Mouse (Mus musculus): ENCODE data around the gene Olfr320.

DNA sequence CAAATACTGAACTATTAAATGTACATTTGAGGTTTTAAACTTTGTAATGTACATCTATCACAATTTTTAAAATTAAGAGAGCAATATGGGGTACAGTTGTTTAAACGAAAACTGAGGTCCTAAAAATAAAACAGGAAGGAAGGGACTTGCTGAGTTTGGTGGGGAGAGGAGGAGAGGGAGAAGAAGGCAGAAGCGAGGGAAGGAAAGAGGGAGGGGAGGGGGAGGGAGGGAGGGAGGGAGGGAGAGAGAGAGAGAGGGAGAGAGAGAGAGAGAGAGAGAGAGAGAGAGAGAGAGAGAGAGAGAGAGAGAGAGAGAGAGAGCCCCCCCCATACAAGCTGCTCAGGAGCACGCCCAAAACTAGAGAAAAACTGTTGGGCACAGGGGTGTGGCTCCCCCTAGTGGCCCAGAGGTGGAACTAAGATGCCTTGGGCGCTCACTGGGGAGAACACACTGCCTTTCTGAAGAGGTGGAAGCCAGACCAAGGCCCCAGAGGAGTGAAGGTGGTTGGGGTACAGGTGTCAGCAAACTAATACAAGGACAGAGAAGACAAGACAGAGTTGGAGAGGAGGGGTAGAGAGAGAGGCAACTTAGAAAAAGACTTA, 44.4 kb upstream of the Olfr320 start:
- TF ChIP-seq CTCF (IDR thresholded peaks at IDR 0.05; ENCODE audit: insufficient read depth, low read depth, low read length), result peak; percentile 64
- TF ChIP-seq POLR2A (IDR thresholded peaks at IDR 0.05; ENCODE audit: insufficient read depth, low read depth, low read length), result no peak
